Mouse (Mus musculus): ENCODE results near the gene Efna3. TPM values are rescaled to one million over a fixed set of nuclear protein-coding genes. Genes with fewer than 3 reads are reported as not detected.

Gene Efna3
- total RNA-seq, 2 experiments from 2014 or later = 58.3 to 60.8 TPM

DNA sequence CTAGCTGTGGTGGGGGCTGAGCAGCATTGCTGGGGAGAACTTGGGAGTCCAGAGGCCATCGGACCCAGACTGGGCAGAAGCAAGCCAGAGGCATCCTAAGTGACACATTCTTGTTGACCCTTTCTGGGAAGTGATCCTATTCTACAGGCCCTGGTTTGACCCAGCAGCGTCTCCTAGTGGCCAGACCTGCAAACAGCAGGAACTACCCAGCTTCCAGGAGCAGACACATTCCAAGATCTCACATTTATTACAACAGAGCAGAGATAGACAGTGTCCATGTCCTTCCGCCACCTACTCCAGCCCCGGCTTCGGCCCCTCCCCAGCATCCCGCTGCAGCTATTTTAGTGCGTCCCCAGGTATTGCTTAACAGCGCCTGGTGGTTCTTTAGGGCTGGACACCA lies 16.7 kb upstream of the Efna3 start:
- peak; percentile 56 to 69 for DNase-seq (ENCODE audit: low spot score in 2 of 2)

DNA sequence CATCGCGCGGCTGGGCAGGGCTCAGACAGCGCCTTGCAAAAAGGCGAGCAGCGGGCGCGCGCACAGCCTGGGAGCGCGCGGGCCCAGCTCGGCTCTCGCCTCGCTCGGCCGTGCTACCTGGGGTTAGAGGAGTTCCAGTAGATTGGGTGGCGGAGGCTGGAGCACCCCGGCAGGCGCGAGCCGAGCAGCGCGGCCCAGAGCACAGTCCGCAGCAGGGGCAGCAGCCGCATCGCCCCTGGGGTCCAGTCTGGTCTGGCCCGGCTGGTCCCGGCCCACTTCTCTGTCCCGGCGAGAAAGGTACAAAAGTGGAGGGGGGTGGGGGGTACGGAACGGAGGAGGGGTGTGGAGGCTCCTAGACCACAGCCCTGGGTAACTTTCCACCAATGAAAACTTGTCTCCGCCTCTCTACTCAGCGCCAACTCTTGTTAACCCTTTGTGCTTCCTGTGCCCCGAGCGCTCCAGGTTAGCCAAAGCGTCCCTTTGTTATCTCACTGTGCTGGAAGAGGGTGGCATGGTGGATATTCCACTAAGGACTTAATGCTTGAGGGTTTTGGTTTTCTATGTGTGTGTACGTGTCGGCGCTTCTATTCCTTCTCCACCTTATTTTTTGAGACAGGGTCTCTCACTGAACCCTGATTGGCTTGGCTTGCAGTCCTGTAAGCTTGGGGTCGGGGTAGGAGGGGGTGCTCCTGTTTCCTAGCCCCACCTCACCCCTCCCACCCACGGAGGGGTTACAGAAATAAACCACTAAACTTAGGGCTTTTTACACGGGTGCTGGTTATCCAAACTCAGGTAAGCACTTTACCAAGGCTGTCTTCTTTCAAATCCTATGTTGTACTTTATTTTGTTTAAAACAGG lies 15.2 kb upstream of the Efna3 start, which contains the start of gene Efna4:
Gene Efna4, minus strand, starts transcription at position 308 of the 858 bp plus-strand sequence.
- no peak for DNase-seq (ENCODE audit: low spot score in 2 of 2)

DNA sequence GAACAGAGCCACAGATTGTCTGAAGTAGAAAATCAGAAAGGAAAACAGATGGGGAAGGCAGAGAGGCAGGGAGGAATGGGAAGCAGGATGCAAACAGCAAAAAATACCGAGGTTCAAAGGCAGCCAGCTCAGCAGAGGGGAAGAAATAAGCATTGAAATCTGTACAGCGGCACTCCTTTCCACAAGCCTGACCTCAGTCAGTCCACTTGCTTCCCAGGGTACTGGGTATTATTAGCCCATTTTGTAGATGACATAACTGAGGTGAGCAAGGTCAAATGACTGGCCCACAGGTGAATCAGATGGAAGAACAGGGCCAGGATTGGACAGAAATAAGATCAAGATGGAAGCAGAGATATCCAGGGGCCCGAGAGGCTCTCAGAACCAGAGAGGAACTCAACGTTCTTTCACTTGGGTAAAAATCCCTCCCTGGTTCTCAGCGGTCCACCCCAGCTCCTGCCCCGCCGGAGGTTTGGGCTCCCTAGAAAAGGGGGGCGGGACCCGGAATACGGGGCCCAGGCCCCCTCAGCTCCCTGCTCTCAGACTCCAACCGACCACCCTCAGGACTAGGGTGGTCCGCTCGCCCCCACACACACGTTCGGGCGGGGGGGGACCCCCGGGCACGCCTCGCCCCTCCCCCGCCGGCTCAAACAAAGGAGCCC lies 14.4 kb upstream of the Efna3 start:
- no peak for DNase-seq (ENCODE audit: low spot score in 2 of 2)

DNA sequence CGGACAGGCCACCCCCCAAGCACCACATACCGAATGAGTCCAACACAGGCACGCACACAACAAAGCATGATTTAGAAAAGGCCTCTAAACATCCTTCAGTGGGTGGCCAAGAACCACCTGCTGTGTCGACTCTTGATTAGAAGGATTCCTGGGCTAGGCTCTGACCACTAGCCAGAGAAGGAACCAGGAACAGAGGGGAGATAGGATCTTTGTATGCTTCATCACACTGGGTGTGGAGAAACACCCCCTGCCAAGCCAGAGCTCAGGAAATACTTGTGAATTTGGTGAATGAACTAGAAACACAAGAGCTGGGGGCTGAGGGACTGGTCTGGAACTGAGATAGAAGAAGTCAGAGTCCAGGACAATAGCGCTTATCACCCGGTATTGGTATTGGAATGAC lies 13.8 kb upstream of the Efna3 start:
- DNase-seq (ENCODE audit: low spot score in 2 of 2) = no peak

DNA sequence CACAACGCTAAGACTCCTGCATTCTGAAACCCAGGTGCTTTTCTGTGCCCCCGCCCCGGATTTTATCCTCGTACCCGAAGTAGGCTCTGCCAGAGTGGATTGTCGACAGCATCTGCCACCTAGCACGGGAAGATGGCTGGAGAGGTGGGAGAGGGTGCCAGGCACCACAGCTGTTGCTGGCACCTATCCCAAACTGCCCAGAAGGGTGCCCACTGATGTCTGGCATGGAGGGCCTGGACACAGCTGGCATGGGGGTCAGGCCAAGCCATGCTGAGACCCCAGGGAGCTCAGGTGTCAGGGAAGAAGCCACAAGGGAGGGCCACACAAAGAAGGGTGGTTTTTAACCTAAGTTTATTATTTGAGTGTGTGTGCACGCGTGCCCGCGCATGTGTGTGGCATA lies 10.3 kb upstream of the Efna3 start:
- no peak for DNase-seq (ENCODE audit: low spot score in 2 of 2)

DNA sequence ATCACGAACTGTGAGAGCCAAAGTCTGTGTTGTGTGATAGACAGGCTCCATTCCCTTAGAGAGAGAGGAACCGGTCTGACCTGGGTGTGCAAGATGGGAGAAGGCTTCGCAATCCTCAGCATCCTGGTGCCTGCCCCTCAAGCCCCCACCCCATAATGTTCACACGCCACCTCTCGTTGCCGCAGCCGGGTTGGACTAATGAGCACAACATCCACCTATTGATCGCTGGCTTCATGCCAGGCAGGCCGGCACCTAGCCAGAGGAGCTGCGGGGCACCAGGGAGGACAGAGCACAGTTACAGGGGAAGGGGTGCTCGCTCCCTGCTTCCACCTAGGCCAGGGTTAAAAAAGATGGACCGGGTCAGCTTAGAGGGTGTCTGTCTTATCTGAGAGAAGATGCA lies 9.7 kb upstream of the Efna3 start:
- DNase-seq (ENCODE audit: low spot score in 2 of 2) = no peak

DNA sequence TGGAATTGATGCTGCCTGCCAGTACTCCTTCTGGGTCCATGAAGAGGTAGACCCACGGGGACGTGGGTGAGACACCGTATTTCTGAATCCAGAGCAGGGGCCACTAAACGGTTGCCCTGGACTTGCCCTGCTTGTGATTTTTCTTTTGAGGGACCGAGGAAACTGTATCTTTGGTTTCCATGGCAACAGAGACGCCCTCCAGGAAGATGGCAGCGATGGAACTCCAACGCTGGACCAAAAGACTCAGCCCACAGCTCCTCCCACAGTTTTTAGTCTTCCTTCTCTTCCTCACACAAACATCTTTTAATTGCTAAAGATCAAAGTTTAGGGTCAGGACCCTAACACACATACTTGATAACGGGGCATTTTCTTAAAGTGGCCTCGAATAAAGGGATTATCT lies 9.2 kb upstream of the Efna3 start:
- no peak for DNase-seq (ENCODE audit: low spot score in 2 of 2)

DNA sequence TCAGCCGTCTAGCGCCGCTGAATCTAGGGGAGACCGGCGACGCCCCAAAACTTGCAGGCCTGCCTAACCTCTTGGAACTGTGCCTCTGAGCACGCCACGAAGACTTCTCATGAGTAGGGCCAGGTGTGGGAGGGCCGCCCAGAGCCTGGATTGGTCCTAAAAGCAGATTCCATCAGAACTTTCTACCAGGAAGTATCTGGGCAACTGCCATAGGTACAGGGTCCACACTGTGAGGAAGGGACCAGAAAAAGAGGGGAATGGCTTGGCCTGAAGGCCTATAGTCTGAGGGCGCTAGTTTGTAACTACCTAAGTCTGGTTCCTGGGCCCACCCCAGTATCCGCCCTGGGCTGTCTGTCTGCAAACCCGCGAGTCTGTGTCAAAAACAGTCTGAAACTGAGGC lies 8.8 kb upstream of the Efna3 start:
- no peak for DNase-seq (ENCODE audit: low spot score in 2 of 2)

DNA sequence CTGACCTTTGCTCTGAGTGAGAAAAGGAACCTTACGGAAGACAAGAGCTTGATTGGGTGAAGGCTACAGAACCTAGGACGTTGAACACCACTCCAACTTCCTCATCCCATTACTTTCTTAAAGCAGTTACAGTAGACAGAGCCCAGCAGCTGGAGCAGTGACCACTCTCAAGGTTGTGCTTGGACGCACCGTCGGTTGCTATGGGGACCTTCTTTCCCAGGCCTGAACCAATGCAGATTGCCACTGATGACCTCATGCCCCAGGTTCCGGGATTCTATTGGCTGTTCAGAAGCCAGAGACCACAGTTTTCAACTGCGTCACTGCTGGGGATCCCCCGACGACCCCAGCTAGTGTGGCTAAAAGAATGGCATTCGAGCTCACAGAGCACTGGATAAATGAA lies 8.2 kb upstream of the Efna3 start:
- DNase-seq (ENCODE audit: low spot score in 2 of 2) = no peak

DNA sequence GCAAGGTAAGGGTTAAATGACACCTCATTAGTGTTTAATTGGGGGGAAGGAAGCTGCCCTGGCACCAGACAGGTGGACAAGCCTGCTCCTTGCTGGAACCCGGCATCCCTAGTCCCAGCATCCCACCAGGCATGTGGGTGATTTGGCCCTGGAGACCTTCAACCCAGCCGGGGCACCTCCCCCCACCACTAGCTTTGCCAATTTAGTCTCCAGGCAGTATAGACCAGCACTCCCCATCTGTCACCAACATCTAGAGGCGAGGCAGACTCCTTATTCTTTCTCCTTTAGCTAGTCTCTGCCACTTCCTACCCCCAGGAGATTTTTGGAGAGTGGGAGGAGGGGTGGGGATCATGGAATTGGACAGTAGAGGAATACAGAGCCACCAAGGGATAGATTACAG lies 7.6 kb upstream of the Efna3 start:
- DNase-seq (ENCODE audit: low spot score in 2 of 2) = no peak

DNA sequence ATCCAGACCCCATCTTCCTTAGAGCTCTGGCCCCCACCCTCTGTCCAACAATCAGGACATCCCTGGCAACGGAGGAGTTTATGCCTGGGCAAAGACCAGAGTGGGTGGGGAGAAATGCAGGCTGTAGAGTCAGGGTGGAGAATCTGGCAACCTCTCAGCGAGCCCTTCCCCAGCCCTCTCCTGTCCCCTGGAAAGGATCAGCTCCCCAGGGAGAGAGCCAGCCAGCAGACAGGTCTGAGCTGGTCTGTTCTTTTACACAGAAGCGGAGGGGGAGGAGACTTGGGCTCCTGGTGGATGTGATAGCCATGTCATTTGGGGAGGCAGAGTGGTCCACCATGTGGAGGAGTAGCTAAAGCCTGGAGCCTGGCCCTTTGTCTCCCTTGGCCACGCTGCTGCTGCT lies 5.9 kb upstream of the Efna3 start:
- no peak for DNase-seq (ENCODE audit: low spot score in 2 of 2)

DNA sequence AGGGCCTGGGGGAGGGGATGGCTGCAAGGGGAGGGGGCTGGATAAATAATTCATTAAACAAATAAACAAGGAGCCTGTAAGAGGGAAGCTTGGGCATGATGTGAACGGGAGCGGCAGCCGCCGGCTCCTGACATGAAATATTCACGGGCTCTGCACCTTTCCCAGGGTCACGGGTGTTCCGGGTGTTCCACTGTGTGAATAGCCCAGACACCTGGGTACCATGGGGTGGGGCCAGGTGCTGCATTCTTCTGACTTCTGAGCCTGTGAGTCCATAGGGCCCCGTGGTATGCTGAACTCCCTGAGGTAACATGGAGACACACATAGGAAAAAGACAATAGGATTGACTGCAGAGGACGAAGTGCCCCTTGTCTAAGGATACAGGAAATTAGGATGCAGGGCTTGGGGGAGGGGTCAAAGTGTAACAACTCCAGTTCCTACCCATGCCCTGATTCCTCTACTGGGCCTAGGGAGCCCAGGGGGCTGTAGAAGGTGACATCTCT lies 4.7 kb upstream of the Efna3 start:
- DNase-seq (ENCODE audit: low spot score in 2 of 2) = no peak

DNA sequence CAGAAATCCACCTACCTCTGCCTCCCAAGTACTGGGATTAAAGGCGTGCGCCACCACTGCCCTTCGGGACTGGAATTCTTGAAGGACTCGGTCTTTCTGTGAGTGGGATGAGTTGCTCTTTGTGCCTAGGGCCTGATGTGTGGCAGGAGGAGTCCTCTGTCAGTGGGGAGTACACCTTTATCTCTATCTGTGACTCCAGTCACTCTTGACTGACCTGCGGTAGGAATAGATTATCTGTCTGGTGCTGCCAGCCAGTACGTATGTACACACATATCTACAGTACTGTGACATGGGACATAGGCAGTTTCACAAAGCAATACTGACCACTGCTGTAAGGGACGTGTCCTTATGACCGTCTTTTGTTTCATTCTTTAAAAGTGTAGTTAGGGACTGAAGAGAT lies 3.1 kb upstream of the Efna3 start:
- DNase-seq (ENCODE audit: low spot score in 2 of 2) = no peak

DNA sequence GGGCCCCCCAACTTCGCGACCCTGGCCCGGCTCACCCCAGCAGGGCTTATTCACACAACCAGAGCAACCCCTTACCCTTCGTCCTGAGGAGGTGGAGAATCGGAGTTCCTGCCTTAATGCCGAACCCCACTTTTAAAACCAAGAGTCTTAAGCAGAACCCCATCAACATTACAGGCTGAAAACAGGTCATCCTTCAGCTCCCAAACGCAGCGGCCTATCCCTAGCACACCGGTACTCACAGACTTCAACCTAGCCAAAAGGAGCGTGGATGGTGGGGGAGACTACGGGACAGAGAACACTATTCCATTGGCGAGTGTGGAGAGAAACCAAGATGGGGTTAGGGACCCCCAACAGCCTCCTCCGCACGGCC lies 649 bp downstream of the Efna3 start:
- no peak for DNase-seq (ENCODE audit: low spot score in 2 of 2)

DNA sequence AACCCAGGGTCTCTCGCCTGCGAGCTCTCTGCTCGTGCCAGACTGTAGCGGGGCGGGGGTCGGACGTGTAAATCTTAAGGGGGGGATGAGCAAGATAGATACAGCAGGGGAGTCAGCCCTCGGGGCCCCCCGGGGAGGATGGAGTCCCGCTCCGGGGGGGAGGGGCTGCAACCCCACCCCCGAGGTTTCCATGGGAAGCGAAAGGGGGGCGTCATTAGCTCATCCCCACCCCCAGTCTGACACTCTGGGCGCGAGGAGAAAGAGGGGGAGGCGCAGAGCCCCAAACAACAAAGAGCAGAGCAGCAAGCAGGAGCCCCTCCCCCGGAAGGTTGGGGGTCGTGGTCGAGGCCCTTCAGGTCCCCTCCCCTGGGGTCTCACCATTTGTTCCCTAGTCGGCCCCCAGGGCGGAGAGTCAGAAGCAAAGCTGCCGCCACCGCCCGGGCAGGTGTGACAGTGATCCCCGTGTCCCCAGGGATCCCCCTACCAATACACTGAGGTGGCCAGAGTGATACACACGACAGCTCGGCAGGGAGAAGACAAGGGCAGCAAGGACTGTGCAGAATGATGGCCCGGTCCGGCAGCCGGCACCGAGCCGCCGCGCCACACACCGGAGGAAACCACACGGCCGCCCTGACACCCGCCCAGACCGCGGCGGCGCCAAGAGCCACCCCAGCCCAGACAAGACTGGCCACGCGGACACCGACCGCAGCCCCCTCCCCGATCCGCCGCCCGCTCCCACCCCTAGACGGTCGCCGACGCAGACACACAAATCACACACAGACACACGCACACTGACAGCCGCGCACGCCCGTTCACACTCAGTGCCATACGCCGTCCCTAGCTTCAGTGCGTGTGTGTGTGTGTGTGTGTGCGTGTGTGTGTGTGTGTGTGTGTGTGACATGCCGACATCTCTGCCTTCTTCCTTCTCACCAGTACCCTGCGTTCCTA lies 1.3 kb downstream of the Efna3 start:
- DNase-seq (ENCODE audit: low spot score in 2 of 2) = peak in 1 of 2 experiments; percentile 52

DNA sequence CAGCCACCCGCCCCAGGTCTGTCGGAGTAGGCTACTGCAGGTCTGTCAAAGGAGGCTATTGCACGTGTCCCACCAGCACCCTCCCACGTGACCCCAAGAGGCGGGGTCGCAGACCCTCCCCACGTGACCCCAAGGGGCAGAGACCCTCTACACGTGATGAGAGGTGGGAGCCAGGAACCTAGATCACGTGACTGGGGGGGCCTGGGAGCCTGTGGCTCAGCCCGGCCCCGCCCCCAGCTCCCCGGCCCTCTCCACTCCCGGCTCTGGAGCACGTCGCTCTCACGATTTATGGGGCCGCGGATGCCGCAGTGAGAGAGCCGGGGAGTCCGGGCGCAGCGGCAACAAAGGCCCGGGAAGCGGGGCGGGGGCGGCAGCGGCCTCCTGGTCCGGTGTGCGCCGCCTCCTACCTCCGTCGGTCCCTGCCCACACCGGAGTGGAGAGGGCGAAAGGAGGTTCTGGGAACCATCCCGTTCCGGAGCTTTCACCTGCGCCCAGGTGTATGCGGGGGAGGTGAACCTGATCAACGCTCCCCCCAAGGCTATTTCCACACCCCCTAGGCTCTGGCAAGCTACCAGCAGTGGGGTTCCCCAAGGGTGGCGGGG lies 2.1 kb downstream of the Efna3 start:
- DNase-seq (ENCODE audit: low spot score in 2 of 2) = peak; percentile 57 to 60

DNA sequence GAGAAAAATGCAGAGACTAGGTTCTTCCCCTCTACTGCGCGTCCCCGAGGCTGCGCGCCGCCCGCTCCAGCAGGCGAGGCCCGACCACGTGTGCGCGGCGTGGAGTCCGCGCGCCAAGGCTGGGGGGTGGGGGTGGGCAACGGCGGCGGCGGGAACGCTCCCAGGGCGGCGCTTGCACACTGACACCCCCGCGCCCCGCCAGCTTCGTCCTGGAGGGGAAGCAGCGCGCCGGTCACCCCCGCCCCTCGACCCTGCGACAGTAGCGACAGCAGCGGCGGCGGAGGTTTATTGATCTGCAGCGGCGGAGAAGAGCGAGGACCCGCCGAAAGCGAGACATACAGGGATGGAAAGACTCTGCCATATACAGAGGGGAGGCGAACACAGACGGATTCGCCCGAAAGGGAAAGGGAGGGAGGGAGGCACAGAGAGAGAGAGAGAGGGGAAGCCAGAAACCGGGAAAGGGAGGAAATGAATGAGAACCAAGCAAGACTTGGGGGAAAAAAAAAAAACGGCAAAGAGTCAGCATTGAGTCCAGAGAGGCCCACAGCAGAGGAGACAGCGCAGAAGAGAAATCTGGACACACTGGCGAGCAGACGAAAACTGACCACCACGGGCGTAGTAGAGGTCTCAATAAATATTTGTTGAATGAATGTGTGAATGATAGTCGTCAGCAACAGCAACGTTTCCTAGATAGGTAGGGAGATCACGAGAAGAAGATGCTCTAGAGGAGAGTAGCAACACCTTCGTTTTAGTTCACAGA lies 3.0 kb downstream of the Efna3 start:
- peak in 1 of 2 experiments; percentile 74 for DNase-seq (ENCODE audit: low spot score in 2 of 2)

DNA sequence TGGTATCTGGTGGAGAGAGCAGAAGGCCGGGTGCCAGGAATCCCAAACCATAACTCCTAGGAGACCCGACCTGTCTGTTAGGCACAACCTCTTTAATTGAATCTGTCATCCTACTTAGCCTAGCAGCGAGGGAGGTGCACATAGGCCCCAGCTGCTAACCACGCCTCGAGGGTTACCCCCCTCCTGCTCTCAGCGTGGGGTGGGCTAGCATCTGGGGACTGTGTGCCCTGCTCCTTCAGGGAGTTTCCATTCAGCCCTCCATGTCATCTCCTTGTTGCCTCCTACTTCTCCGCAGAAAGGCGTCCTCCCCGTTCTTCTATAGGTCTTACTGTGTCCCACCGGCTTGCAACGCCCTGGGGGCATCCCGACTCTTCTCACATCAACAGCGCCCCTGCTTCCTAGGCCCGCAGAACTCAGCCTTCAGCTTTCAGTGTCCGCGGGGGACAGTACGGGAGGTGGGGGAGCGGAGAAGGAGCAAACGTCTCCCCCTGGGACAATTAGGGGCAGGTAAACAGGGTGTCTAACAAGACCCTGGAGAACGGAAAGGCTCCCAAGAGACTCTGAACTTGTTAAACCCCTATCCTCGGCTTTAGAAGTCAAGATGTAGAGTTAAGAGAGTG lies 3.7 kb downstream of the Efna3 start:
- no peak for DNase-seq (ENCODE audit: low spot score in 2 of 2)

DNA sequence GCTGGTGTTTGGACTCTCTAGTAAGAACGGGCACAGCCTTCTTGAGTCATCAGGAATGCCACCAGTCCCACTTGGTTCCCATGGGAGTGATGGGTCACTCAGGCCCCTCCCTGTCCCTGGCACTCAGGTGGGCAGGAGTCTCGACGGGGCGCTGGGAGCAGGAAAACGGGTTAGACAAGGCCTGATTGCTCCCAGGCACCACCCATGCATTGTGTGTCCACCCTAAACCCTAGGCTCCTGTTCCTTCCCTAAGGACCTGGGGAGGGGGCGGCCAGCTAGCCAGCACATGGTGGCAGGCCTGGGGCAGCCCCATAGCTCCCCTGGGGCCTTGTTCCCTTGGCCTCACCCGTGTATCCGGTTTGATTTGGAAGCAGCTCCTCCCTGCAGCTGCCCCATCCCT lies 4.4 kb downstream of the Efna3 start:
- no peak for DNase-seq (ENCODE audit: low spot score in 2 of 2)

DNA sequence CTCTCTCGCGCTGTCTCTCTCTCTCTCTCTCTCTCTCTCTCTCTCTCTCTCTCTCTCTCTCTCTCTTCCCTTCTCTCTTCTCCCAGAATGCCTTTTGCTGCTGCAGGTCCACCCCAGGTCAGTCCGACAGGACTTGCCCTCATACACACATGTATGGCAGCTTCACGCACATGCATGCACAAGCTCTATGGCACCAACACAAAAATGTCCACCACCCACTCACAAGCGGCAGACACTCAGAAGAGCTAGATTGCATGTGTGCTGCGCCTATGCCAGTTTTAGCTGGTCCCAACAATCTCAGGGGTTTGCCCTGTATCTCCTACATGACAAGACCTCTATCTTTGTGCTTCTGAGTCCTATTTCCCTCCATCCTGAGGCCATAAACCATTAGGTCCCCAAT lies 5.5 kb downstream of the Efna3 start:
- DNase-seq (ENCODE audit: low spot score in 2 of 2) = peak in 1 of 2 experiments; percentile 49

Measured in left cerebral cortex, adult 18-20 months (tissue).